Mouse (Mus musculus) C2C12 (cell line): ENCODE measurements around the gene Ppih.
A peak's percentile ranks its signal among the peaks of the same experiment; 100 is the strongest.

Experiments used
- CTCF ChIP-seq: IDR thresholded peaks from one replicate; pipeline ENCODE4 v1.5.1; 2011; ENCODE audit not compliant: control insufficient read depth, insufficient read depth, insufficient read length
- MAX ChIP-seq: IDR thresholded peaks from one replicate; pipeline ENCODE4 v1.6.1; 2011; ENCODE audit warnings: mild to moderate bottlenecking, control low read depth
- MYOG ChIP-seq: IDR thresholded peaks from one replicate; pipeline ENCODE4 v1.6.1; 2011; ENCODE audit not compliant: control insufficient read depth, insufficient read length; ENCODE audit errors: extremely low read depth

- no peak for TF ChIP-seq CTCF
- TF ChIP-seq MAX: peak; percentile 90
- no peak for TF ChIP-seq MYOG
Observed at GRCm38 (mm10) chr4:119294415-119295133, 25.8 kb downstream of the Ppih start, which contains the start of gene Ybx1.
